Mouse (Mus musculus): ENCODE measurements around the gene Fbxw10.
A peak's percentile ranks its signal among the peaks of the same experiment; 100 is the strongest.

GRCm38 (mm10) chr11:62820059-62820541, 26.8 kb upstream of the Fbxw10 start, which contains the start of gene Trim16:
- TF ChIP-seq POLR2A (IDR thresholded peaks at IDR 0.05; ENCODE audit: low read depth, low read length) (peak; percentile 93), CTCF (IDR thresholded peaks at IDR 0.05; ENCODE audit: extremely low read depth, insufficient read length, insufficient replicate concordance, low read depth, low read length) (peak; percentile 15; the same call in 1 of the 2 replicates)
